Mouse (Mus musculus) layer of hippocampus, adult 11-12 months (tissue): Measurements from ENCODE around the gene Gm13697.

Experiments
- DNase-seq: peaks from one replicate; pipeline ENCODE4 v3.0.0; 2022; ENCODE audit warnings: low spot score

Gene Gm13697

GRCm38 (mm10) chr2:84035997-84036396 lies 51.5 kb downstream of the Gm13697 start:
- DNase-seq = no peak
